Mouse (Mus musculus) hindbrain, postnatal 0 days (tissue): ENCODE data around the gene Ccdc124. TPM values are rescaled to one million over a fixed set of nuclear protein-coding genes. Genes with fewer than 3 reads are reported as not detected.
A peak's percentile ranks its signal among the peaks of the same experiment; 100 is the strongest.

Experiments
- ATAC-seq: fragments of 200-750 bp; cut with Nextera tagmentation; 2 replicates; pipeline ENCODE4 v1.8.0; 2017; ENCODE audit warnings: mild to moderate bottlenecking, moderate TSS enrichment, moderate library complexity
- DNase-seq: peaks from one replicate; pipeline ENCODE4 v3.0.0-alpha.2; 2015; ENCODE audit warnings: low spot score
- H3K27ac ChIP-seq: fragments of 300-500 bp; sonication (generic); 2 replicates; pipeline ENCODE4 v1.5.1; 2014; ENCODE audit warnings: mild to moderate bottlenecking
- H3K27me3 ChIP-seq: fragments of 300-500 bp; sonication (generic); 2 replicates; pipeline ENCODE4 v1.6.1; 2014; ENCODE audit warnings: low read length, mixed read lengths; ENCODE audit not compliant: insufficient read depth
- H3K36me3 ChIP-seq: fragments of 300-500 bp; sonication (generic); 2 replicates; pipeline ENCODE4 v1.6.1; 2014; ENCODE audit warnings: low read length, mixed read lengths; ENCODE audit not compliant: insufficient read depth
- H3K4me1 ChIP-seq: fragments of 300-500 bp; sonication (generic); 2 replicates; pipeline ENCODE4 v1.6.1; 2014; ENCODE audit warnings: antibody characterized with exemption, low read length, mixed read lengths; ENCODE audit not compliant: insufficient read depth
- H3K4me2 ChIP-seq: fragments of 300-500 bp; sonication (generic); 2 replicates; pipeline ENCODE4 v1.6.1; 2014; ENCODE audit warnings: low read depth, mild to moderate bottlenecking, low read length, moderate library complexity, mixed read lengths
- H3K4me3 ChIP-seq: fragments of 300-500 bp; sonication (generic); 2 replicates; pipeline ENCODE4 v1.5.1; 2014; ENCODE audit warnings: low read length
- H3K9ac ChIP-seq: fragments of 300-500 bp; sonication (generic); replicated peaks from 2 replicates; pipeline ENCODE4 v1.6.1; 2014; ENCODE audit warnings: mild to moderate bottlenecking, low read length, moderate library complexity, mixed read lengths
- H3K9me3 ChIP-seq: fragments of 300-500 bp; sonication (generic); 2 replicates; pipeline ENCODE4 v1.6.1; 2016; ENCODE audit warnings: low read length, mixed read lengths
- CTCF ChIP-seq: IDR thresholded peaks from 2 replicates; pipeline ENCODE4 v1.5.1; 2016; ENCODE audit warnings: antibody characterized with exemption, control low read depth, low read depth
- WGBS: fragments of 180-500 bp; shearing (Covaris S2); extraction: QIAGEN DNeasy Blood & Tissue Kit; methylation state at CpG from one replicate; pipeline ENCODE4 v1.1.7; 2014; 5-methylcytosine and 5-hydroxymethylcytosine counted together
- polyA plus RNA-seq: library from polyadenylated mRNA; unstranded; fragments of >200 nt; fragmentation: Nextera tagmentation; extraction: Ambion mirVana; gene quantifications from 2 replicates; pipeline ENCODE4 v1.2.1, GENCODE M21; 2015
- total RNA-seq: library from RNA; depleted of rRNA; stranded (reverse); fragments of >200 nt; gene quantifications from 2 replicates; pipeline ENCODE4 v1.2.3, GENCODE M21; 2014

The Ccdc124 gene
- total and polyA plus RNA-seq, 2 experiments from 2014 or later, result 45.1 to 145 TPM

DNA sequence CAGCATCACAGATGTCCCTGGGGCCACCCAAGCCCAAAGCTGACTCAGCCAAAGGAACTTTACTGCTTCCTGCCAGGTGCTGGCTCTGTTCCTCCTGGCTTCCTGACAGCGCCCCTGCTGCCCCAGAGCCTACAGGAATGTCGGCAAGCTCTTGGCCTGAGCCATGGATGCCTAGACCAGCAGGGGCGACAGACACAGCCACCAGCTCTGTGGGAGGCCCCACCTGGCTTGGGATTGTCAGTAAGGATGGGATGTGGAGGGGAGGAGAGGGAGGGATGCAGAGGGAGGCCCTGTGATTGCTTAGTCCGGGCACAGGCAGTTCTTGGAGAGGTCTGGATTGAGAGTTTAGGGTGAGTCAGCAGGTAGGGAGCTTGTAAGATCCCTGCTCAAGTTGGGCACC lies 6.4 kb upstream of the Ccdc124 start:
- DNase-seq (peak; percentile 62), ATAC-seq (peak; percentile 50)
- H3K9ac ChIP-seq, result no peak overlapping the region
- no peaks in the 10 kb centered on the region for H3K27me3 ChIP-seq
- WGBS, result 8% methylated on average over 4 of the region's 4 CpGs
- H3K4me3 ChIP-seq, result no peak overlapping the region
- no peaks in the 10 kb centered on the region for H3K36me3 ChIP-seq
- no peak overlapping the region for H3K4me2 ChIP-seq
- H3K27ac ChIP-seq, result 0 out of 2 replicates have a peak overlapping the region, but pooled peaks have one; percentile 42
- no peaks in the 10 kb centered on the region for H3K9me3 ChIP-seq
- TF ChIP-seq CTCF, result peak; percentile 42; the same call in 1 of the 2 replicates
- H3K4me1 ChIP-seq, result peaks cover 4% of the 10 kb centered on the region; the same call in 1 of the 2 replicates

- no peak overlapping the region for H3K4me3 ChIP-seq
- ATAC-seq (peak; percentile 18; the same call in 1 of the 2 replicates), DNase-seq (no peak)
- H3K4me1 ChIP-seq, result peaks cover 4% of the 10 kb centered on the region; the same call in 1 of the 2 replicates
- no peak for TF ChIP-seq CTCF
- no peak overlapping the region for H3K9ac ChIP-seq
- WGBS, result 38% methylated on average over 4 of the region's 4 CpGs
- H3K27me3 ChIP-seq, result no peaks in the 10 kb centered on the region
- no peak overlapping the region for H3K27ac ChIP-seq
- H3K36me3 ChIP-seq, result no peaks in the 10 kb centered on the region
- H3K4me2 ChIP-seq, result no peak overlapping the region
- H3K9me3 ChIP-seq, result no peaks in the 10 kb centered on the region
Measured at GRCm38 (mm10) chr8:70879500-70879899, 5.8 kb upstream of the Ccdc124 start.

DNA sequence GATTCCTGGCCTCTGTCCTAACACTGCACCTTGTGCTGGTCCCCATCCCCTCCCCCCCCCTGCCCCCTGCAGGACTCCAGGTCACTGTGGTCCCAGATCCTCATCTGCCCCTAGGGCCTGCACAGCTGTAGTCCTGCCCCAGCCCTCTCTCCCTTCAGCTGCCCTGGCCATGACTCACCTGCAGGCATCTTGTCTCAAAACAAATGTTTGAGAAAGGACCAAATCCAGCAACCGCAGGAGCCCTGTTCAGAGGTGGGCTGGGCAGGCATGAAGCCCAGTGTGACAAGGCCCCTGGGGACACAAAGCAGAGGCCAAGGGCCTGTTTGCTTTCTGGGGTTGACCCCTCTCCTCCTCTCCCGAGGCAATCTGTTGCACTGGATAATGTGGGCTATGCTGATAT lies 4.4 kb upstream of the Ccdc124 start:
- no peaks in the 10 kb centered on the region for H3K36me3 ChIP-seq
- TF ChIP-seq CTCF, result no peak
- H3K4me1 ChIP-seq, result peaks cover 4% of the 10 kb centered on the region; the same call in 1 of the 2 replicates
- WGBS, result 47% methylated on average over 2 of the region's 2 CpGs
- no peaks in the 10 kb centered on the region for H3K27me3 ChIP-seq
- no peaks in the 10 kb centered on the region for H3K9me3 ChIP-seq
- H3K9ac ChIP-seq, result no peak overlapping the region
- H3K4me3 ChIP-seq, result no peak overlapping the region
- ATAC-seq, result no peak
- DNase-seq, result no peak
- no peak overlapping the region for H3K4me2 ChIP-seq
- H3K27ac ChIP-seq, result no peak overlapping the region

DNA sequence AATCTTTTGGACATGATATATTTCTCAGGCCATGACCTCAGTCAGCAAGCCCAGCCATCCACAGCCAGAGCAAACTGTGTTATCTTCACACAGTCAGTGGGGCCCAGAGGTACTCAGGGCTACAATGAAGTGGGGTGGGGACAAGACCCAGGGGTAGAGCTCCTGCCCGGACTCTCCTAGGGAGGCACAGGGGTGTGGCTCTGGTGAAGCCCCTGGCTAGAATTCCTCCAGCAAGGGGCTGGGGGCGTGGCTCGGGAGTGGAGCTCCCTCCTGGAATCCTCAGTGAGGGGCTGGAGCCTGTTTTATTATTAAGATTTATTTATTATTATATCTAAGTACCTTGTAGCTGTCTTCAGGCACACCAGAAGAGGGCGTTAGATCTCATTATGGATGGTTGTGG lies 2.6 kb upstream of the Ccdc124 start:
- Histone ChIP-seq H3K4me1 (peaks cover 8% of the 10 kb centered on the region), H3K4me2 (no peak overlapping the region), H3K9ac (no peak overlapping the region), H3K9me3 (no peaks in the 10 kb centered on the region), H3K4me3 (no peak overlapping the region), H3K36me3 (no peaks in the 10 kb centered on the region), H3K27me3 (no peaks in the 10 kb centered on the region), H3K27ac (no peak overlapping the region)
- TF ChIP-seq CTCF, result no peak
- no peak for DNase-seq
- no peak for ATAC-seq
- 60% methylated on average over 4 of the region's 4 CpGs for WGBS

- no peaks in the 10 kb centered on the region for H3K9me3 ChIP-seq
- TF ChIP-seq CTCF, result no peak
- H3K27ac ChIP-seq, result no peak overlapping the region
- no peak for ATAC-seq
- DNase-seq, result no peak
- H3K4me1 ChIP-seq, result peaks cover 4% of the 10 kb centered on the region; the same call in 1 of the 2 replicates
- H3K36me3 ChIP-seq, result no peaks in the 10 kb centered on the region
- no peak overlapping the region for H3K4me2 ChIP-seq
- H3K27me3 ChIP-seq, result no peaks in the 10 kb centered on the region
- H3K4me3 ChIP-seq, result no peak overlapping the region
- 0 out of 2 replicates have a peak overlapping the region, but pooled peaks have one; percentile 70 for H3K9ac ChIP-seq
- 87% methylated on average over 13 of the region's 13 CpGs for WGBS
Measured at GRCm38 (mm10) chr8:70874441-70874840, 706 bp upstream of the Ccdc124 start.

- Histone ChIP-seq H3K9me3 (no peaks in the 10 kb centered on the region), H3K4me3 (peak overlapping the region; percentile 92), H3K9ac (peak overlapping the region; percentile 70), H3K4me1 (peaks cover 8% of the 10 kb centered on the region; the same call in 1 of the 2 replicates), H3K27ac (peak overlapping the region; percentile 84), H3K27me3 (no peaks in the 10 kb centered on the region), H3K36me3 (no peaks in the 10 kb centered on the region), H3K4me2 (peak overlapping the region; percentile 97)
- ATAC-seq, result no peak
- 6% methylated on average over 31 of the region's 31 CpGs for WGBS
- no peak for DNase-seq
- no peak for TF ChIP-seq CTCF
Measured at GRCm38 (mm10) chr8:70872643-70873363, 932 bp downstream of the Ccdc124 start.
